Mouse (Mus musculus) liver, embryonic 15.5 days (tissue): ENCODE measurements at regions not wholly inside any gene's neighbourhood (a gene's known extent, or its start where the extent isn't known, plus 50 kb on each side); places are given as distances from the start of the nearest gene placed in this dataset.

ENCODE experiments used
- ATAC-seq: fragments of 200-750 bp; cut with Nextera tagmentation; 2 replicates; pipeline ENCODE4 v1.8.0; 2017; ENCODE audit warnings: moderate number of reproducible peaks, mild to moderate bottlenecking, moderate library complexity; ENCODE audit not compliant: insufficient read depth
- H3K27ac ChIP-seq: fragments of 300-500 bp; sonication (generic); replicated peaks from 2 replicates; pipeline ENCODE4 v1.5.1; 2015; ENCODE audit warnings: mild to moderate bottlenecking, inconsistent platforms
- H3K27me3 ChIP-seq: fragments of 300-500 bp; sonication (generic); 2 replicates; pipeline ENCODE4 v1.6.1; 2015; ENCODE audit warnings: mild to moderate bottlenecking, inconsistent platforms
- H3K36me3 ChIP-seq: fragments of 300-500 bp; sonication (generic); replicated peaks from 2 replicates; pipeline ENCODE4 v1.6.1; 2015; ENCODE audit warnings: moderate library complexity, mild to moderate bottlenecking, inconsistent platforms
- H3K4me1 ChIP-seq: fragments of 300-500 bp; sonication (generic); replicated peaks from 2 replicates; pipeline ENCODE4 v1.6.1; 2015; ENCODE audit warnings: inconsistent platforms
- H3K4me2 ChIP-seq: fragments of 300-500 bp; sonication (generic); 2 replicates; pipeline ENCODE4 v1.6.1; 2015; ENCODE audit warnings: moderate library complexity, mild to moderate bottlenecking, inconsistent platforms
- H3K4me3 ChIP-seq: fragments of 300-500 bp; sonication (generic); replicated peaks from 2 replicates; pipeline ENCODE4 v1.5.1; 2015; ENCODE audit warnings: mild to moderate bottlenecking, inconsistent platforms
- H3K9ac ChIP-seq: fragments of 300-500 bp; sonication (generic); 2 replicates; pipeline ENCODE4 v1.6.1; 2015; ENCODE audit warnings: moderate library complexity, mild to moderate bottlenecking, inconsistent platforms
- H3K9me3 ChIP-seq: fragments of 300-500 bp; sonication (generic); replicated peaks from 2 replicates; pipeline ENCODE4 v1.6.1; 2016; ENCODE audit warnings: inconsistent platforms
- WGBS: fragments of 180-500 bp; shearing (Covaris S2); methylation state at CpG from one replicate; pipeline ENCODE4 v1.1.7; 2015; ENCODE audit warnings: mixed read lengths; ENCODE audit not compliant: insufficient replicate concordance; 5-methylcytosine and 5-hydroxymethylcytosine counted together

- ATAC-seq = no peak
These were observed 102.6 kb upstream of the Vps8 start for GRCm38 (mm10) chr16:21320284-21320683.

GRCm38 (mm10) chr16:21321188-21322070, 101.5 kb upstream of the Vps8 start:
- Histone ChIP-seq H3K27ac (no peak overlapping the region), H3K4me3 (no peak overlapping the region), H3K9ac (no peak overlapping the region), H3K27me3 (no peaks in the 10 kb centered on the region), H3K9me3 (no peaks in the 10 kb centered on the region), H3K36me3 (no peaks in the 10 kb centered on the region), H3K4me1 (peaks cover 6% of the 10 kb centered on the region; the same call in 1 of the 2 replicates), H3K4me2 (no peak overlapping the region)
- no peak for ATAC-seq
- 61% methylated on average over 18 of the region's 18 CpGs for WGBS

More at GRCm38 (mm10) chr16:21320284-21320683, 102.6 kb upstream of the Vps8 start:
- Histone ChIP-seq H3K9me3 (no peaks in the 10 kb centered on the region), H3K36me3 (no peaks in the 10 kb centered on the region), H3K9ac (no peak overlapping the region), H3K4me1 (peaks cover 15% of the 10 kb centered on the region), H3K4me2 (no peak overlapping the region), H3K4me3 (no peak overlapping the region), H3K27ac (no peak overlapping the region), H3K27me3 (no peaks in the 10 kb centered on the region)
- 41% methylated on average over 2 of the region's 2 CpGs for WGBS

DNA sequence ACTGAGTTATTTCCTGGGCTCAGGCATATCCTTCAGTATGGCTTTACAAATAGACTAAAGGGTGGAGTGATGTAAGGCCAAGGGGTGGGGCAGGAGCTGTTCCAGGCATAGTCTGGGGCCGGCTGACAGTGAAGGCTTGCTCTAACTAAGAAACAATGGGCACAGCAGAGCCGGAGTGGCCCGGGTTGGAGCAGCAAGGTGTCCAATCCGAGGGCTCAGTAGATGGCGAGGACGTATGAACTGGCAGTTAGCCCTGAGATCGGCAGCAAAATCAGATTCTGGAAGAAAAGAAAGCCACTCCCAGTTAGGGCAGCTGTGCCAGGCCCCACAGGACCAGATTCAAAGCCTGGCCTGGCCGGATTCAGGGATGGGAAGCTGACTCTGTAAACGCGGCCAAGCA, 100.5 kb upstream of the Vps8 start:
- no peak overlapping the region for H3K9ac ChIP-seq
- H3K4me1 ChIP-seq = peaks cover 6% of the 10 kb centered on the region; the same call in 1 of the 2 replicates
- H3K27ac ChIP-seq = no peak overlapping the region
- WGBS = 67% methylated on average over 10 of the region's 10 CpGs
- H3K9me3 ChIP-seq = no peaks in the 10 kb centered on the region
- no peaks in the 10 kb centered on the region for H3K27me3 ChIP-seq
- no peak for ATAC-seq
- H3K4me3 ChIP-seq = no peak overlapping the region
- no peaks in the 10 kb centered on the region for H3K36me3 ChIP-seq
- H3K4me2 ChIP-seq = no peak overlapping the region

DNA sequence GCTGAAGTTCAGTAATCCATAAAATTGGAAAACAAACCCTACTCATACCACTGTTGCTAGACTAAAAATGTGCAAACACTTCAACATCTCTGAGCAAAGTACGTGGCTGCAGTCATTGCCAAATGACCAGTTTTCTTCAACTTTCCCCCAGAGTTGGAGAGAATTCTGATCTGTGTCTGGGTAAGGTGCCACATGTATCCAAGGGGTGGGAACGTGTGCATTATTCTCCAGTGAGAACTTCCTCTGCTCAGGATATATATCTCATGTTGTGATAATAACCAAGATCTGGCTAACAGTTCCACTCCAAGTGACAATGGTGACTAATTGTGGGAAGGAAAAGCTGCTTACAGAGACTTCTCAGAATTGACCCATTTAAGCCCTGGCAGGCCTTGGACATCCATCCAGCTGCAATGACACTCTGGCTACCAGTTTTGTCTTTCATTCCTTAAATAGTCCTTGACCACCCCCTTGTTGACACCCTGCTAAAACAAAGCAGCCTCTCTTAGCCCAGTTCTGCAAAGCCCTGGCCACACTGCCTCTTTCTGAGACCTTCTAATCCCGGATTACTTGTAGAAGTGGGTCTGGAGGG, 99.4 kb upstream of the Vps8 start:
- Histone ChIP-seq H3K27me3 (no peaks in the 10 kb centered on the region), H3K36me3 (no peaks in the 10 kb centered on the region), H3K9ac (no peak overlapping the region), H3K4me1 (peaks cover 6% of the 10 kb centered on the region; the same call in 1 of the 2 replicates), H3K4me2 (no peak overlapping the region), H3K9me3 (no peaks in the 10 kb centered on the region), H3K4me3 (no peak overlapping the region), H3K27ac (no peak overlapping the region)
- no peak for ATAC-seq
- 50% methylated on average over 3 of the region's 3 CpGs for WGBS

DNA sequence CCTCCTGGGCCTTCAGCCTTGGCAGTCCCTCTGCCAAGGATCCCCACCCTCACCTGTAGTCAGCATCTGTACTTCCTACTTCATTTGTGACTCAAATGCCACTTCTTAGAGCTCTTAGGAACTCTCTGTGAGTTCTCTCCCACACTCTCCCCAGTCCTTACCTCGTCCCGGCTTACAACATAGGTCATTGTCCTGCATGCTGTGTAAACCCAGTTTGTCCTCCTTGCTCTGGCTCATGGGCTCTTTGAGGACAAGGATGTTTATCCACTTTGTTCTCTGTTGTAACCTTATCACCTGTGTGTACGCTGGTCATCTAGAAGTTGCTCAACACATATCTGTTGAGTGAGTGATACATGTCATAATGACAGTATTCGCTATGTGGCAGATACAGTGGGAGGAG, 94.9 kb upstream of the Vps8 start:
- no peak overlapping the region for H3K27ac ChIP-seq
- WGBS = 68% methylated on average over 4 of the region's 4 CpGs

DNA sequence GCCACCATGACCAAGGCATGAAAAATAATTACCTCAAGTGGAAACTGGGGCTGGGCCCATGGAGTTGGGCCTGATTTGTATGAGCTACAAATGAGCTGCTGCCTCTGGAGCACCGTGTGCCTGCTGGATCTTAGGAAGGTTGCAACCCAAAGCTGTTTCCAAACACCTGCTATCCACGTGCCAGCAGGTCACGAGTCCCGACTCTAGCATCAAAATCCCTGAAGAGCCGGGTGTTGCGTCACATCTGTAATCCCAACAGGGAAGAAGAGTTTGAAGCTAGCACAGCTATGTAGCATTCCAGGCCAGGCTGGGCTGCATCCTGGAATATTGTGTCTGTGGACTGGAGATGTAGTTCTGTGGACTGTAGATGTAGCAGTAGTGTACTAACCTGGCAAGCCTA, 93.7 kb upstream of the Vps8 start:
- no peak overlapping the region for H3K4me2 ChIP-seq
- peaks cover 24% of the 10 kb centered on the region for H3K4me1 ChIP-seq
- H3K27ac ChIP-seq = no peak overlapping the region
- H3K27me3 ChIP-seq = no peaks in the 10 kb centered on the region
- ATAC-seq = no peak
- H3K9me3 ChIP-seq = no peaks in the 10 kb centered on the region
- 75% methylated on average over 6 of the region's 6 CpGs for WGBS
- H3K36me3 ChIP-seq = 0 out of 2 replicates have a peak, but pooled peaks cover 3% of the 10 kb centered on the region
- no peak overlapping the region for H3K4me3 ChIP-seq
- no peak overlapping the region for H3K9ac ChIP-seq

More for the DNA sequence above, 94.9 kb upstream of the Vps8 start:
- no peaks in the 10 kb centered on the region for H3K9me3 ChIP-seq
- H3K4me2 ChIP-seq = no peak overlapping the region
- H3K36me3 ChIP-seq = 0 out of 2 replicates have a peak, but pooled peaks cover 3% of the 10 kb centered on the region
- no peak for ATAC-seq
- no peak overlapping the region for H3K9ac ChIP-seq
- H3K4me3 ChIP-seq = no peak overlapping the region
- peaks cover 17% of the 10 kb centered on the region for H3K4me1 ChIP-seq
- no peaks in the 10 kb centered on the region for H3K27me3 ChIP-seq

- Histone ChIP-seq H3K4me1 (peaks cover 26% of the 10 kb centered on the region), H3K27ac (no peak overlapping the region), H3K9ac (no peak overlapping the region), H3K4me2 (no peak overlapping the region), H3K4me3 (no peak overlapping the region), H3K9me3 (no peaks in the 10 kb centered on the region), H3K36me3 (0 out of 2 replicates have a peak, but pooled peaks cover 3% of the 10 kb centered on the region), H3K27me3 (no peaks in the 10 kb centered on the region)
- 85% methylated on average over 5 of the region's 5 CpGs for WGBS
- ATAC-seq = no peak
These were observed 91.7 kb upstream of the Vps8 start for GRCm38 (mm10) chr16:21331229-21331628.

DNA sequence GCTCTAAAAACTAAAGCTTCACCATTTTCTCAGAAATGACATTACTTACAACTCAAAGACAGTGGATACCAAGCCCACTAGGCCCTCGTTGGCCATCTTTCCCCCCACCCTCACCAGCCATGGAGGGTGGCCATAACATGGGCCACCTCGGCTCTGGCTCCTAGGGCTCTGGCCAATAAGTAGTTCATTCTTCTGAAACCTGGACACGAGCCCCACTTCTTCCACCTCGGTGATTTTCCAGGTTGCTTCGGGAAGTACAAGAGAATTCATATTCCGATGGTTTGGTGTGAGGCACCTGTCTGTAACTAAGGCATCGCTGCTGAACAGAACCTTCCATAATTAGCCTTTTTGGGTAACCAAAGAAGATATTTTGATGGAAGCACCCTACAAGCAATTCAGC, 90.5 kb upstream of the Vps8 start:
- no peaks in the 10 kb centered on the region for H3K27me3 ChIP-seq
- H3K9me3 ChIP-seq = no peaks in the 10 kb centered on the region
- H3K4me2 ChIP-seq = peak overlapping the region; percentile 86
- peak overlapping the region; percentile 82 for H3K9ac ChIP-seq
- peak overlapping the region; percentile 81 for H3K4me3 ChIP-seq
- H3K27ac ChIP-seq = peak overlapping the region; percentile 90
- 0 out of 2 replicates have a peak, but pooled peaks cover 3% of the 10 kb centered on the region for H3K36me3 ChIP-seq
- WGBS = 47% methylated on average over 7 of the region's 7 CpGs
- peaks cover 26% of the 10 kb centered on the region for H3K4me1 ChIP-seq
- no peak for ATAC-seq

GRCm38 (mm10) chr16:21332862-21333222, 90.1 kb upstream of the Vps8 start:
- Histone ChIP-seq H3K4me3 (peak overlapping the region; percentile 81), H3K27me3 (no peaks in the 10 kb centered on the region), H3K9me3 (no peaks in the 10 kb centered on the region), H3K36me3 (0 out of 2 replicates have a peak, but pooled peaks cover 3% of the 10 kb centered on the region), H3K4me1 (peaks cover 26% of the 10 kb centered on the region), H3K27ac (peak overlapping the region; percentile 90), H3K9ac (peak overlapping the region; percentile 82), H3K4me2 (peak overlapping the region; percentile 86)
- no peak; the same call in 1 of the 2 replicates for ATAC-seq
- under 1% methylated on average over 14 of the region's 14 CpGs for WGBS

- peak overlapping the region; percentile 82 for H3K9ac ChIP-seq
- H3K36me3 ChIP-seq = 0 out of 2 replicates have a peak, but pooled peaks cover 3% of the 10 kb centered on the region
- peak overlapping the region; percentile 81 for H3K4me3 ChIP-seq
- no peaks in the 10 kb centered on the region for H3K27me3 ChIP-seq
- ATAC-seq = peak; percentile 93
- 1% methylated on average over 44 of the region's 44 CpGs for WGBS
- H3K9me3 ChIP-seq = no peaks in the 10 kb centered on the region
- H3K27ac ChIP-seq = peak overlapping the region; percentile 90
- H3K4me2 ChIP-seq = peak overlapping the region; percentile 86
- H3K4me1 ChIP-seq = peaks cover 26% of the 10 kb centered on the region
These were observed 89.5 kb upstream of the Vps8 start for GRCm38 (mm10) chr16:21333223-21333951.

DNA sequence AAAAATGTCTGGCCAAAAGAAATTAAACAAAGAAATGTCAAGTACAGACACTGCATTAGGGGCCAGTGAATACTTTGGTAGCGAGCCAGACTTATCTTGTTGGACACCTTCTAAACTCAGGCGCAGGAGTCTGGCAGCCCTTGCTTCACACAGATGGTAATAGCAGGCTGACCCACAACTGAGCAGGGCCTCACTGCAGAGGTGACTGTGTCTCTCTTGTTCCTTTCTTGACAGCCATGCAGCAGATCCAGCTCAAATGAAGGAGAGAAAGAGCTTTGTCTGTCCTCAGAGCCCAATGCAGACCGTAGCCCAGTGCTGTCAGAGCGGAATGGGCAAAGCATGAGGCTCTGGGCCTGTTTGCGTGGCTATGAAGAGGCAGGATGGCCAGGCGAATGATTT, 83.9 kb upstream of the Vps8 start:
- peaks cover 2% of the 10 kb centered on the region; the same call in 1 of the 2 replicates for H3K27me3 ChIP-seq
- no peak for ATAC-seq
- no peak overlapping the region; the same call in 1 of the 2 replicates for H3K27ac ChIP-seq
- 63% methylated on average over 6 of the region's 6 CpGs for WGBS
- H3K9ac ChIP-seq = no peak overlapping the region
- H3K4me3 ChIP-seq = no peak overlapping the region
- H3K36me3 ChIP-seq = no peaks in the 10 kb centered on the region
- no peak overlapping the region for H3K4me2 ChIP-seq
- H3K4me1 ChIP-seq = peaks cover 4% of the 10 kb centered on the region
- no peaks in the 10 kb centered on the region for H3K9me3 ChIP-seq
